Mouse (Mus musculus) midbrain, embryonic 14.5 days (tissue): ENCODE measurements around the gene Krtcap3. TPM values are rescaled to one million over a fixed set of nuclear protein-coding genes. Genes with fewer than 3 reads are reported as not detected.
"Not testable (repeated sequence)": the region's sequence is repeated elsewhere in the genome, so short reads cannot be mapped to it uniquely, and the experiment has no call there.

Experiments
- ATAC-seq: fragments of 200-750 bp; cut with Nextera tagmentation; 2 replicates; pipeline ENCODE4 v1.8.0; 2017; ENCODE audit warnings: moderate number of reproducible peaks, moderate library complexity; ENCODE audit not compliant: low FRiP score, low TSS enrichment
- DNase-seq: peaks from one replicate; pipeline ENCODE4 v3.0.0-alpha.2; 2015
- H3K27ac ChIP-seq: fragments of 300-500 bp; sonication (generic); replicated peaks from 2 replicates; pipeline ENCODE4 v1.5.1; 2014; ENCODE audit warnings: mild to moderate bottlenecking, low read depth, low read length, moderate library complexity
- H3K27me3 ChIP-seq: fragments of 300-500 bp; sonication (generic); 2 replicates; pipeline ENCODE4 v1.6.1; 2014; ENCODE audit warnings: low read length, control low read depth, mixed read lengths; ENCODE audit not compliant: control insufficient read depth, insufficient read depth
- H3K36me3 ChIP-seq: fragments of 300-500 bp; sonication (generic); 2 replicates; pipeline ENCODE4 v1.6.1; 2014; ENCODE audit warnings: low read length, control low read depth; ENCODE audit not compliant: control insufficient read depth, insufficient read depth
- H3K4me1 ChIP-seq: fragments of 300-500 bp; sonication (generic); 2 replicates; pipeline ENCODE4 v1.6.1; 2014; ENCODE audit warnings: mild to moderate bottlenecking, antibody characterized with exemption, low read length, control low read depth; ENCODE audit not compliant: control insufficient read depth, insufficient read depth
- H3K4me2 ChIP-seq: fragments of 300-500 bp; sonication (generic); 2 replicates; pipeline ENCODE4 v1.6.1; 2014; ENCODE audit warnings: mild to moderate bottlenecking, low read length, moderate library complexity
- H3K4me3 ChIP-seq: fragments of 300-500 bp; sonication (generic); replicated peaks from 2 replicates; pipeline ENCODE4 v1.5.1; 2014; ENCODE audit warnings: low read depth, low read length
- H3K9ac ChIP-seq: fragments of 300-500 bp; sonication (generic); replicated peaks from 2 replicates; pipeline ENCODE4 v1.6.1; 2014; ENCODE audit warnings: mild to moderate bottlenecking, low read length, moderate library complexity
- H3K9me3 ChIP-seq: fragments of 300-500 bp; sonication (generic); 2 replicates; pipeline ENCODE4 v1.6.1; 2016; ENCODE audit warnings: low read length, control low read depth, mixed read lengths; ENCODE audit not compliant: control insufficient read depth
- WGBS: fragments of 180-500 bp; shearing (Covaris S2); extraction: QIAGEN DNeasy Blood & Tissue Kit; methylation state at CpG from one replicate; pipeline ENCODE4 v1.1.7; 2014; 5-methylcytosine and 5-hydroxymethylcytosine counted together
- polyA plus RNA-seq: library from polyadenylated mRNA; unstranded; fragments of >200 nt; fragmentation: Nextera tagmentation; extraction: Ambion mirVana; gene quantifications from 2 replicates; pipeline ENCODE4 v1.2.1, GENCODE M21; 2014

Gene Krtcap3
- 2.5 and 3.0 TPM in 2 replicates for polyA plus RNA-seq

- Histone ChIP-seq H3K36me3 (peaks cover 97% of the 10 kb centered on the region), H3K4me2 (no peak within 1 kb of the TSS; the same call in 1 of the 2 replicates), H3K4me1 (0 out of 2 replicates have a peak, but pooled peaks cover 5% of the 10 kb centered on the region), H3K9ac (no peak within 1 kb of the TSS), H3K9me3 (no peaks in the 10 kb centered on the region), H3K27ac (no peak within 1 kb of the TSS), H3K4me3 (no peak within 1 kb of the TSS), H3K27me3 (no peaks in the 10 kb centered on the region)
- 18% methylated on average over 47 of the region's 47 CpGs for WGBS
- peak; percentile 64 for ATAC-seq
- peak; percentile 27 for DNase-seq
These were observed at the start of gene Krtcap3 for GRCm38 (mm10) chr5:31251541-31252101. TSS of gene Krtcap3 (plus strand) at chr5:31251691.

DNA sequence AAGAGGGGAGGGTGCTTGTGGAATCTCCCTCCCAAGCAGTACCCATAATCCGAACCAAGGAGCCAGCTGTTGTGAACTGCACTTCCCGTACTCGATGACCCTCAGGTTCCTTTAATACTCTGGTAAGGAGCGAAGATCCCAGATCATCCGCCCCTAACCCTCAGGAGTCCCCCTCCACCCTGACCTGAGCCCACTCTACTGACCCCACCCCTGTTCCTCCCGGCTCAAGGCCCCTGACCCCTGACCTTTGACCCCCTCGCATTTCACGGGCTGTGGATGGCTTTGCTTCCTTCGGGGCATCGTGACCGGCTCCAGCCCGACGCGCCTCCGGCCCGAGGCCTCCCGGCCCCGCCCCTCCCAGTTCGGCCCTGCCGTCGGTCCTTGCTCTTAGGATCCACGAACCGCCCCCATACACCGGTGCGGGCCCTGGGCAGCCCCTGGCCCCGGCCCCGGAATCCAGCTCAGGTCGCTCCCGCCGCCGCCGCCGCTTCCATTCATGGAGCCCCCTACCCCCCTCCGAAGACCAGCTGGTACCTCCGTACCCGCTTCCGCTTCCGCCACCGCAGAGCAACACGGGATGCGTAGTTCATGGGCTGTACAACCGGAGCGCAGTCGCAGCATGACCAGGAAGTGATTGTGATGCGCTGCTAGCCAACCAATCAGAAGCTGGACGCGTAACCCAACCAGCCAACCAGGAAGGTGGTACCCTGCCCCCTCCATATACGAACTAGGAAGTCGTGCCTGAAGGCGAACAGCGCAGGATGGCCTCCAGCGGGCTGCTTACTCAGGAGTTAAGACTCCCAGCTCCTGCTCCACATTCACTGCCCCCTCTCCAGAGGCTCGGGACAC is 49.5 kb upstream of the Krtcap3 start, which contains the start of gene Zfp513:
Zfp513 (minus strand) TSS at position 562 of the 849 bp plus-strand sequence.
- ATAC-seq (peak; percentile 97), DNase-seq (peak; percentile 98)
- Histone ChIP-seq H3K36me3 (peaks cover 79% of the 10 kb centered on the region), H3K27me3 (no peaks in the 10 kb centered on the region), H3K27ac (peak within 1 kb of the TSS; percentile 82), H3K4me1 (peaks cover 10% of the 10 kb centered on the region; the same call in 1 of the 2 replicates), H3K9ac (peak within 1 kb of the TSS; percentile 78), H3K4me2 (peak within 1 kb of the TSS; percentile 65), H3K4me3 (peak within 1 kb of the TSS; percentile 80), H3K9me3 (peaks cover 5% of the 10 kb centered on the region)
- WGBS = under 1% methylated on average over 51 of the region's 53 CpGs

GRCm38 (mm10) chr5:31202933-31203332 is 48.6 kb upstream of the Krtcap3 start:
- Histone ChIP-seq H3K4me1 (peaks cover 10% of the 10 kb centered on the region; the same call in 1 of the 2 replicates), H3K4me3 (peak overlapping the region; percentile 80), H3K27ac (peak overlapping the region; percentile 82), H3K4me2 (peak overlapping the region; percentile 64), H3K9ac (no peak overlapping the region), H3K9me3 (peaks cover 5% of the 10 kb centered on the region), H3K27me3 (no peaks in the 10 kb centered on the region), H3K36me3 (peaks cover 78% of the 10 kb centered on the region)
- ATAC-seq = no peak
- 87% methylated on average over 7 of the region's 7 CpGs for WGBS
- DNase-seq = no peak

DNA sequence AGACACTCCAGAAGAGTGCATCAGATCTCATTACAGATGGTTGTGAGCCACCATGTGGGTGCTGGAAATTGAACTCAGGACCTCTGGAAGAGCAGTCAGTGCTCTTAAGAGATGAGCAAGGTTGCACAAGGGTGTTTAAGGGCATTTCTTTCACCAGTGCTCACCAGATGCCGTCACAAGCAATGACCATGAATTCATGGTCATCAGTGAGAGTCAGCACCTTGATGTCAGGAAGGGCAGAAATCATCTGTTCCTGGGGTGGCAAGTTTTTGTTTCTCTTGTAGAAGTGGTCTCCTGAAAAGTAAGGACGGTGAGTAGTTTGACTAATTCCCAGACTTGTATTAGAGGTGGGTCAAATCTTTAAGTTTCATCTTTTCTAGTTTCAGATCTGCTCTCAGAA is 47.6 kb upstream of the Krtcap3 start:
- Histone ChIP-seq H3K4me3 (no peak overlapping the region), H3K4me2 (no peak overlapping the region), H3K9me3 (peaks cover 5% of the 10 kb centered on the region), H3K9ac (no peak overlapping the region), H3K4me1 (peaks cover 10% of the 10 kb centered on the region; the same call in 1 of the 2 replicates), H3K36me3 (peaks cover 71% of the 10 kb centered on the region), H3K27me3 (no peaks in the 10 kb centered on the region), H3K27ac (no peak overlapping the region)
- ATAC-seq (no peak), DNase-seq (no peak)
- 94% methylated on average over 2 of the region's 2 CpGs for WGBS

GRCm38 (mm10) chr5:31204421-31204820 is 47.1 kb upstream of the Krtcap3 start:
- DNase-seq (no peak), ATAC-seq (no peak)
- Histone ChIP-seq H3K27ac (no peak overlapping the region), H3K9me3 (peaks cover 5% of the 10 kb centered on the region), H3K36me3 (peaks cover 66% of the 10 kb centered on the region), H3K4me2 (no peak overlapping the region), H3K9ac (no peak overlapping the region), H3K4me3 (no peak overlapping the region), H3K27me3 (no peaks in the 10 kb centered on the region), H3K4me1 (peaks cover 10% of the 10 kb centered on the region; the same call in 1 of the 2 replicates)
- 92% methylated on average over 6 of the region's 6 CpGs for WGBS

- not testable (repeated sequence) for H3K36me3 ChIP-seq, H3K4me2 ChIP-seq, H3K4me1 ChIP-seq, H3K27ac ChIP-seq, H3K9me3 ChIP-seq, ATAC-seq, H3K9ac ChIP-seq, DNase-seq, H3K27me3 ChIP-seq, H3K4me3 ChIP-seq
- 88% methylated on average over 6 of the region's 6 CpGs for WGBS
These were observed 34.9 kb upstream of the Krtcap3 start for GRCm38 (mm10) chr5:31216554-31216953.

- peak overlapping the region; percentile 61; the same call in 1 of the 2 replicates for H3K4me2 ChIP-seq
- WGBS = 74% methylated on average over 7 of the region's 7 CpGs
- no peaks in the 10 kb centered on the region; the same call in 1 of the 2 replicates for H3K4me1 ChIP-seq
- ATAC-seq = no peak
- no peak overlapping the region for H3K9ac ChIP-seq
- no peaks in the 10 kb centered on the region for H3K36me3 ChIP-seq
- no peak overlapping the region for H3K4me3 ChIP-seq
- no peak for DNase-seq
- no peak overlapping the region for H3K27ac ChIP-seq
- no peaks in the 10 kb centered on the region for H3K9me3 ChIP-seq
- H3K27me3 ChIP-seq = no peaks in the 10 kb centered on the region
These were observed 33.2 kb upstream of the Krtcap3 start for GRCm38 (mm10) chr5:31218294-31218693.

- H3K9ac ChIP-seq = no peak overlapping the region
- no peaks in the 10 kb centered on the region; the same call in 1 of the 2 replicates for H3K4me1 ChIP-seq
- H3K27me3 ChIP-seq = no peaks in the 10 kb centered on the region
- no peaks in the 10 kb centered on the region for H3K36me3 ChIP-seq
- peak overlapping the region; percentile 61 for H3K4me2 ChIP-seq
- H3K27ac ChIP-seq = no peak overlapping the region
- 4% methylated on average over 2 of the region's 2 CpGs for WGBS
- peak overlapping the region; percentile 63 for H3K4me3 ChIP-seq
- no peak for ATAC-seq
- peak; percentile 71 for DNase-seq
- H3K9me3 ChIP-seq = no peaks in the 10 kb centered on the region
These were observed 32.4 kb upstream of the Krtcap3 start for GRCm38 (mm10) chr5:31219070-31219469.
